Mouse (Mus musculus) midbrain, postnatal 0 days (tissue): ENCODE measurements around the gene Kmt2e. TPM values are rescaled to one million over a fixed set of nuclear protein-coding genes. Genes with fewer than 3 reads are reported as not detected.

Source experiments
- ATAC-seq: fragments of 200-750 bp; cut with Nextera tagmentation; 2 replicates; pipeline ENCODE4 v1.8.0; 2017; ENCODE audit warnings: moderate number of reproducible peaks, mild to moderate bottlenecking, moderate TSS enrichment, moderate library complexity; ENCODE audit not compliant: low FRiP score
- DNase-seq: peaks from one replicate; pipeline ENCODE4 v3.0.0-alpha.2; 2015; ENCODE audit warnings: low spot score
- H3K27ac ChIP-seq: fragments of 300-500 bp; sonication (generic); 2 replicates; pipeline ENCODE4 v1.5.1; 2014; ENCODE audit warnings: low read depth, mild to moderate bottlenecking, low read length, mixed read lengths
- H3K27me3 ChIP-seq: fragments of 300-500 bp; sonication (generic); 2 replicates; pipeline ENCODE4 v1.6.1; 2014; ENCODE audit warnings: low read length, control low read depth, mixed read lengths; ENCODE audit not compliant: insufficient read depth
- H3K36me3 ChIP-seq: fragments of 300-500 bp; sonication (generic); 2 replicates; pipeline ENCODE4 v1.6.1; 2014; ENCODE audit warnings: low read length, control low read depth, mixed read lengths; ENCODE audit not compliant: insufficient read depth
- H3K4me1 ChIP-seq: fragments of 300-500 bp; sonication (generic); 2 replicates; pipeline ENCODE4 v1.6.1; 2014; ENCODE audit warnings: mild to moderate bottlenecking, control low read depth, antibody characterized with exemption, low read length, mixed read lengths; ENCODE audit not compliant: insufficient read depth
- H3K4me2 ChIP-seq: fragments of 300-500 bp; sonication (generic); 2 replicates; pipeline ENCODE4 v1.6.1; 2014; ENCODE audit warnings: low read depth, mild to moderate bottlenecking, low read length, mixed read lengths; ENCODE audit not compliant: poor library complexity, severe bottlenecking
- H3K4me3 ChIP-seq: fragments of 300-500 bp; sonication (generic); 2 replicates; pipeline ENCODE4 v1.5.1; 2014; ENCODE audit warnings: low read depth, mild to moderate bottlenecking, low read length, moderate library complexity
- H3K9ac ChIP-seq: fragments of 300-500 bp; sonication (generic); replicated peaks from 2 replicates; pipeline ENCODE4 v1.6.1; 2014; ENCODE audit warnings: mild to moderate bottlenecking, low read length, moderate library complexity, mixed read lengths; ENCODE audit not compliant: poor library complexity, severe bottlenecking
- H3K9me3 ChIP-seq: fragments of 300-500 bp; sonication (generic); 2 replicates; pipeline ENCODE4 v1.6.1; 2016; ENCODE audit warnings: low read length, control low read depth
- CTCF ChIP-seq: IDR thresholded peaks from 2 replicates; pipeline ENCODE4 v1.5.1; 2016; ENCODE audit warnings: antibody characterized with exemption, mild to moderate bottlenecking
- WGBS: fragments of 180-500 bp; shearing (Covaris S2); extraction: QIAGEN DNeasy Blood & Tissue Kit; methylation state at CpG from one replicate; pipeline ENCODE4 v1.1.7; 2014; 5-methylcytosine and 5-hydroxymethylcytosine counted together
- polyA plus RNA-seq: library from polyadenylated mRNA; unstranded; fragments of >200 nt; fragmentation: Nextera tagmentation; extraction: Ambion mirVana; gene quantifications from 2 replicates; pipeline ENCODE4 v1.2.1, GENCODE M21; 2015
- total RNA-seq: library from RNA; depleted of rRNA; stranded (reverse); fragments of >200 nt; gene quantifications from 2 replicates; pipeline ENCODE4 v1.2.3, GENCODE M21; 2014

Gene Kmt2e
- total and polyA plus RNA-seq, 2 experiments from 2014 or later: 49.3 to 144 TPM

- no peak for TF ChIP-seq CTCF
- ATAC-seq (no peak), DNase-seq (no peak)
- Histone ChIP-seq H3K9ac (no peak overlapping the region), H3K36me3 (peaks cover 5% of the 10 kb centered on the region; the same call in 1 of the 2 replicates), H3K9me3 (no peaks in the 10 kb centered on the region), H3K27ac (0 out of 2 replicates have a peak overlapping the region, but pooled peaks have one; percentile 6), H3K4me3 (no peak overlapping the region), H3K4me1 (peaks cover 3% of the 10 kb centered on the region; the same call in 1 of the 2 replicates), H3K4me2 (no peak overlapping the region), H3K27me3 (no peaks in the 10 kb centered on the region)
- WGBS: 86% methylated on average over 5 of the region's 5 CpGs
Measured at GRCm38 (mm10) chr5:23412247-23412948, 21.8 kb upstream of the Kmt2e start.

DNA sequence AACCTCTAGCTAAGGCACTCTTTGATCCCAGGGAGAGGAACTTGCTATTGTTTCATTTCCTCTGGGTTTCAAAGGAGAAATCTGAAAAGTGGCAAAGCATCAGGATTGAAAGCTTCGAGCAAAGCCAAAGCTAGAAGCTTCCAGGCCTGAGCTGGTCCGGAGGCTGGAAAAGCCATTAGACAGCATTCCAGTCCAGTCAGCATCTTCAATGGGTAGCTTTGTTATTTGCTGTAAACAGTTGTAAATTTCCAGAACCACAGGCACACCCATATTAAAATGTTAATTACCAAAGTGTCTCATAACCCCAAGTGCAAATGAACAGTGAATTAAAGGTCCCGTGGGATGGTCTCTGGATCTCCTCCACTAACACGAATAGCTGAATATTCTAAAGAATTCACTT is 21.2 kb upstream of the Kmt2e start:
- Histone ChIP-seq H3K27me3 (no peaks in the 10 kb centered on the region), H3K9ac (no peak overlapping the region), H3K36me3 (peaks cover 5% of the 10 kb centered on the region; the same call in 1 of the 2 replicates), H3K9me3 (no peaks in the 10 kb centered on the region), H3K4me2 (no peak overlapping the region), H3K27ac (peak overlapping the region; percentile 63), H3K4me3 (no peak overlapping the region), H3K4me1 (peaks cover 4% of the 10 kb centered on the region; the same call in 1 of the 2 replicates)
- ATAC-seq: no peak
- no peak for TF ChIP-seq CTCF
- no peak for DNase-seq
- WGBS: 32% methylated on average over 4 of the region's 4 CpGs

- no peak for TF ChIP-seq CTCF
- Histone ChIP-seq H3K36me3 (peaks cover 5% of the 10 kb centered on the region; the same call in 1 of the 2 replicates), H3K27ac (peak overlapping the region; percentile 63), H3K4me2 (no peak overlapping the region), H3K4me3 (no peak overlapping the region), H3K9me3 (no peaks in the 10 kb centered on the region), H3K27me3 (no peaks in the 10 kb centered on the region), H3K9ac (no peak overlapping the region), H3K4me1 (peaks cover 4% of the 10 kb centered on the region; the same call in 1 of the 2 replicates)
- DNase-seq (peak; percentile 76), ATAC-seq (peak; percentile 54; the same call in 1 of the 2 replicates)
- WGBS: 11% methylated on average over 12 of the region's 12 CpGs
Measured at GRCm38 (mm10) chr5:23413575-23414470, 20.4 kb upstream of the Kmt2e start.

GRCm38 (mm10) chr5:23414490-23415126 is 19.6 kb upstream of the Kmt2e start:
- H3K27me3 ChIP-seq: no peaks in the 10 kb centered on the region
- no peaks in the 10 kb centered on the region for H3K9me3 ChIP-seq
- peaks cover 4% of the 10 kb centered on the region; the same call in 1 of the 2 replicates for H3K4me1 ChIP-seq
- no peak for ATAC-seq
- peak overlapping the region; percentile 63; the same call in 1 of the 2 replicates for H3K27ac ChIP-seq
- H3K4me3 ChIP-seq: no peak overlapping the region
- WGBS: 14% methylated on average over 4 of the region's 4 CpGs
- no peak overlapping the region for H3K4me2 ChIP-seq
- H3K9ac ChIP-seq: no peak overlapping the region
- peaks cover 5% of the 10 kb centered on the region; the same call in 1 of the 2 replicates for H3K36me3 ChIP-seq
- no peak for TF ChIP-seq CTCF
- DNase-seq: peak; percentile 25

DNA sequence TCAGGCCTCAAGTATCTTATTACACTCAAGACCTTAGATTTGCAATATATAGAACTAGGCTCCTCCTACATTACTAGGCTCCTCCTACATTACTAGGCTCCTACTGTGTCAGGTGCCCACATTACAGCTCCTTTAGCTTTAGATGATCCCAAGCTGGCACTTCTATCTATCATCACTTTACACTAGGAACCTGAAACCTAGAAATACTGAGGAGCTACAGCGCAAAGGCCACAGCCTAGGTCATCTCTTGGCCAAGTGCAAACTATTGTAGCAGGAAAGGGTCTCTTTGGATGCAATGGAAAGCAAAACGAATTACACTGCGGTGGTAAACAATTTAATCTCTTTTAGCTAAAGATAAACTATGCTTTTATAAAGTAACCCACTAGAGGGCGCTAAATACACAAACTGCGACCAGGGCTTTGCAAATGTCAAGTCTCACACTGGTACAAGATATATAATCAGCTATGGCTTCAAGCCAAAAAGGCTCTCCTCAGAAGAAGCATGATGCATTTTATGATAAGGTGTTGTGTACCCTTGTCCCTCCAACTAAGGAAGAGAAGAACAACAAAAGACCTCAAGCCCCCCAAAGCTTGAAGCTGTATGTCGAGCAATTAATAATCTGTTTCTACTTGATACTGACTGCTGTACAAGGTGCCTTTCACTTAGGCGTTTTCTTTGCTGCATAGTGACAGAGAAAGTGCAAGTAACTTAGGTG is 18.5 kb upstream of the Kmt2e start:
- peak overlapping the region; percentile 16 for H3K4me2 ChIP-seq
- ATAC-seq (no peak), DNase-seq (peak; percentile 90)
- H3K27me3 ChIP-seq: no peaks in the 10 kb centered on the region
- TF ChIP-seq CTCF: peak; percentile 89
- H3K27ac ChIP-seq: peak overlapping the region; percentile 63; the same call in 1 of the 2 replicates
- H3K9me3 ChIP-seq: no peaks in the 10 kb centered on the region
- H3K9ac ChIP-seq: no peak overlapping the region
- H3K4me3 ChIP-seq: no peak overlapping the region
- H3K36me3 ChIP-seq: peaks cover 5% of the 10 kb centered on the region; the same call in 1 of the 2 replicates
- 18% methylated on average over 7 of the region's 7 CpGs for WGBS
- H3K4me1 ChIP-seq: peaks cover 4% of the 10 kb centered on the region; the same call in 1 of the 2 replicates
